Mouse (Mus musculus) lung, postnatal 36 days (tissue): ENCODE measurements around the gene Gadd45g.
"Not testable (repeated sequence)": the region's sequence is repeated elsewhere in the genome, so short reads cannot be mapped to it uniquely, and the experiment has no call there.

Experiments used
- DNase-seq: peaks from one replicate; pipeline ENCODE4 v3.0.0; 2022; ENCODE audit warnings: mixed read lengths

Gene Gadd45g

DNA sequence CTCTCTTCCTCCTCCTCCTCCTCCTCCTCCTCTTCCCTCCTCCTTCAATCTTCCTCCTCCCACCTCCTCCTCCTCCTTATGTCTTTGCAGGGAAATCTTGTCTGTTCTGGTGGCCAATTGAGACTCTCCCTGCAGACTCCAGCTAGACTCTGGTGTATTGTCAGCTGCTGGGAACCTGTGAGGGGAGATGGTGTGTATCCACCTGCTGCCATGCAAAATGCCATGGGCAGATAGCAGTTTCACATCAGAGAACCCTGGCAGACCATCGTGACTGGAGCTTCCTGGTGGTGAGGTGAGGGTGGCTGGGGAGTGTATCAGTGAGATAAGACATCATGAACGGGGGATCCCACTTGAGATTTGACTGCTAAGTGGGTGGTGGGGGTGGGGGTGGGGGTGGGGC lies 12.0 kb upstream of the Gadd45g start:
- no peak for DNase-seq

GRCm38 (mm10) chr13:51835208-51835607 lies 11.3 kb upstream of the Gadd45g start:
- DNase-seq = not testable (repeated sequence)

GRCm38 (mm10) chr13:51837402-51837801 lies 9.1 kb upstream of the Gadd45g start:
- no peak for DNase-seq

DNA sequence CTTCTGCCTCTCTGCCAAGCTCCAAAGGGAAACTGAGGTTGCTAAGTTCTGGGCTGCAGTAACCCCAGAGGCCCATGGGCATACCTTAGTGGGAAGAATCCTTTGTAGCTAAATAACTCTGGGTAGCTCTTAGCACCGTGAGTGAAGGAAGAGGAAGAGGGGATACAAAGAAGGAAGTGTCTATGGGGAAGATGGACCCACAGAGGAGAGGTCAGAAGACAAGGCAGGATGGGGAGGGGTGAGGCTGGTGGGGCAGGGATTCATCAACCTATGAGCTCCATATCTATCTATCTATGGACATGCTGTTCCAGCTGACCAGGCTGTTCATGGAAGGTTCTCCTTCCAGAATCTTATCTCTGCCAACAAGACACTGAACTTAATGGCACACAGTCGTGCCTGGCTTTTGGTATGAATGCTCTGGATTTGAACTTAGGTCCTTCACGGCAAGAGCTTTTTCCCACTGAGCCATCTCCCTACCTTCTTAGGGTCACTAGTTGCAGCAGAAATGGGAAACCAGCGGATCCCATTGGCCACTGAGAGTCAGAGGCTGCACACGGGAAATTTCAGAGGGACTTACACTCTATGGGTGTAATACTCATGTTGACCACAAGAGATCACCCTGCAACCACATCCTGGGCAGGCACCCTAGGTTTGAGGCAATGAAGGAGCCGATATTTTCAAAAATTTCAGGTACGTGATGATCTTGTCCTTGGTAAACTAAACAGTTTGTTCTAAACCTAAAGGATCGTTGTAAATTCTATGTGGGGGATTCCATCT lies 7.0 kb upstream of the Gadd45g start:
- DNase-seq = peak; percentile 72

GRCm38 (mm10) chr13:51840702-51841101 lies 5.8 kb upstream of the Gadd45g start:
- no peak for DNase-seq

- DNase-seq = no peak
These were observed 4.8 kb upstream of the Gadd45g start for GRCm38 (mm10) chr13:51841541-51842115.

GRCm38 (mm10) chr13:51842191-51842590 lies 4.3 kb upstream of the Gadd45g start:
- no peak for DNase-seq

GRCm38 (mm10) chr13:51842773-51843172 lies 3.7 kb upstream of the Gadd45g start:
- DNase-seq = no peak

- no peak for DNase-seq
These were observed 3.2 kb upstream of the Gadd45g start for GRCm38 (mm10) chr13:51843298-51843697.

DNA sequence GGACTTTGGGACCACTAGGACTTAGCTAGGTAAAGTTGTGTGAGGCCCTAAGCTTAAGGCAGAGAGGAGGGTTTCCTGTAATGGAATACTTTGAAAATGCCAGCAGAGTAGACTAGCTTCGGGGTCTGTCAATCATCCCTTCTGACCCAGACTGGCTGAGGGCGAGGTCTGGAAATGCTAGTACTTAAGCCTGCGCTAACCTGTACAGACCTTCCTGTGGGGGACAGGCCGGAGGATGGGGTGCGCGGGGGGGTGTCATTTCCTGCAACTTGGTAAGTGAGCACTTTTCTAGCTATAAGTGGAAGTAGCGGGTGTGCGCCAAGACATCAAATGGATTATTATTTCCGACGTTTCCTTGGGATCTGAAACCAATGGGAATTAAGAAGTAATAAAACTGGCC lies 2.4 kb upstream of the Gadd45g start:
- DNase-seq = no peak

DNA sequence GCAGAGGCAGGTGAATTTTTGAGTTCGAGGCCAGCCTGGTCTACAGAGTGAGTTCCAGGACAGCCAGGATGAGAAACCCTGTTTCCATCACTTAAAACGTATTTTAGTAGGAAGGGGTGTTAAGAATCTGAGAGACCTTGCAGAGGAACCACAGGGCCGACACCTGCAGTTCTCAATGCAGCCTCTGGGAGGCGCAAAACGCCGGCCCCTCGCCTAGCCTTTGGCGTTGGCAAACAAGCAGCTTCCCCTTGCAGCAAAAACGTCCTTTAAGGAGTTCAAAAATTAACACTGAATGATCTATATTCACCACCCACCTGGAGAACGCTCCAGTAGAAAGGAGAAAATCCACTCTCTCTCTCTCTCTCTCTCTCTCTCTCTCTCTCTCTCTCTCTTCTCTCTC lies 1.8 kb upstream of the Gadd45g start:
- peak; percentile 81 for DNase-seq

DNA sequence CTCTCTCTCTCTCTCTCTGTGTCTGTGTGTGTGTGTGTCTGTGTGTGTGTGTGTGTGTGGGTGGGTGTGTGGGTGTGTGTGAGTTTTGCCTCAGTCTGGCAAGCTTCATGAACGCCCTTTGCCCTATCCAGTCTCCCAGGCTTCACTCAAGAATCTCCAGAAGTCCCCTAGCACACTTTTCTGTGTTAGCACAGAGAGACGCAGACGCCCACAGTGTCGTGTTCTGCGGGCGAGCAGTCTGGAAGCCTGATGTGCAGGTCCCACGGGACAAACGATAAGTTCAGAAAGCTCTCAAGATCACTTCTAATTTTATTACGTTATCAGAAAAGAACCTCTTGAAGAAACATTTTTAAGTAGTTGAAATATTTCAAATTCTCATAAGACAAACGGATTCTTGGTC lies 1.4 kb upstream of the Gadd45g start:
- peak; percentile 42 for DNase-seq

DNA sequence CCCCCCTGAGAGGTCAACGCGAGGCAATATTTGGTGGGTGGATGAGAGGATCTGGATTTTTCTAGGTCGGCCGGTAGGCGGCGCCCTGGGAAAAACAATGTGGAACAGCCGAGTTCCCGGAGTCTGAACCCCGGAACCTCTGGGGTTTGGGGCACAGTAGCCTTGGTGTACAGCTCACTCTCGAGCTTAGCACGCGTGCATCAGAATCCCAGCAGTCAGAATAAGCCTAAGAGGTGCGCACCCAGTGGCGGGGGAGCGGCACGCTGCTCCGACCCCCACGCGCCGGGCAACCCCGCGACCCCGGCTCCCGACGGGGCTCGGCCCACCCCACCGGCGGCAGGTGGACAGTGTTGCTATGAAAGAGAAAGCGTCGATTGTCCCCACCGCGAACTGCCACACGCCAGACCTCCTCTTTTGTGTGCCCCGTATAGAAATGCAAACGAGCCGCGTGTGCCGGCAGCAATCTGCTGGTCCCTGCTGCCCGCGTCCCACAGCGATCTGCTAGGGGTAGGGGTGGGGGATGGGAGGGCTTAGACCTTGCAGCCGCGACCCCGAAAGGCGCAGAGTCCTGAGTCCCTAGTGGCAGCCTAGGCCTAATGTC lies 787 bp upstream of the Gadd45g start:
- DNase-seq = peak; percentile 86

GRCm38 (mm10) chr13:51846868-51847793 lies 653 bp downstream of the Gadd45g start:
- DNase-seq = peak; percentile 74

DNA sequence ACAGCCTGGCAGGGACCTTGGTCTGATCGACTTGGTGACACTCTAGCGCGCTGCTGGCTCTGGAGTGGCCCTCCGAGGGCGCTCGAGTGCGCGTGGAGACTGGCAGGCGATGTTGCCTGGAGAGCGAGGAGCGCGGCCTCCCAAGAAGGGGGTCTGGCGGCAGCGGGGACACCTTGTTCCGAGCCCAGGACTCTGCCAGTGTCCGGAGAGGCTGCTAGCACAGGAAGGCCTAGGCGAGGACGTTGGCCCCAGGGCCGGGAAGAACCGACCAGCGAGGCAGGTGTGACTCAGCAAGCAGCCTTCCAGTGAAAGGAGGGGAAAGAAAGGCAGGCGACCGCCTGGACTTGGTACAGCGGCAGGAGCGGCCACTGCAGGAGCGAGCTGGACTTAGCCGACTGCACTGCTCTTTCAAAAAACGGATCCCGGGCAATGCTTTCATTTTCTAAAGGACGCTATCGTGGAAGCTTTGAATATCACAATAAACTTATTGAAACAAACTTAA lies 1.6 kb downstream of the Gadd45g start:
- DNase-seq = peak; percentile 91

- DNase-seq = peak; percentile 44
These were observed 2.2 kb downstream of the Gadd45g start for GRCm38 (mm10) chr13:51848481-51849240.

- DNase-seq = peak; percentile 78
These were observed 3.0 kb downstream of the Gadd45g start for GRCm38 (mm10) chr13:51849241-51850033.

DNA sequence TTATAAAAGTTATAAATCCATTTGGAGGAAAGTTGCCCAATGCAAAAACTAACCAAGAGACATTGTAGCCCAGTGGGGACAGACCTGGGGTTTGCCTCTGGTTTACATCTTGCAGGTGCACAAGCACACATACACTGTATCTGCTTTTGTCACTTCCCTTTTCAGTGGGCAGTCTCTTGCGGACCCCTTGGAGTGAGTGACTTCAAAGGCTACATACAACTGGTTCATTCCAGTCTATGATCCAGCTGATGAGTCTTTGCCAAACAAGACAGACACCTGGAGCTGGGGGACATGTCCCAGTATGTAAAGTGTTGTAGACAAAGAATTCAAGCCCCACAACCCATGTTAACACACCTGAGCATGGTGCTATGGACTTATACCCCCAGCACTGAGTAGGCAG lies 4.1 kb downstream of the Gadd45g start:
- DNase-seq = no peak

DNA sequence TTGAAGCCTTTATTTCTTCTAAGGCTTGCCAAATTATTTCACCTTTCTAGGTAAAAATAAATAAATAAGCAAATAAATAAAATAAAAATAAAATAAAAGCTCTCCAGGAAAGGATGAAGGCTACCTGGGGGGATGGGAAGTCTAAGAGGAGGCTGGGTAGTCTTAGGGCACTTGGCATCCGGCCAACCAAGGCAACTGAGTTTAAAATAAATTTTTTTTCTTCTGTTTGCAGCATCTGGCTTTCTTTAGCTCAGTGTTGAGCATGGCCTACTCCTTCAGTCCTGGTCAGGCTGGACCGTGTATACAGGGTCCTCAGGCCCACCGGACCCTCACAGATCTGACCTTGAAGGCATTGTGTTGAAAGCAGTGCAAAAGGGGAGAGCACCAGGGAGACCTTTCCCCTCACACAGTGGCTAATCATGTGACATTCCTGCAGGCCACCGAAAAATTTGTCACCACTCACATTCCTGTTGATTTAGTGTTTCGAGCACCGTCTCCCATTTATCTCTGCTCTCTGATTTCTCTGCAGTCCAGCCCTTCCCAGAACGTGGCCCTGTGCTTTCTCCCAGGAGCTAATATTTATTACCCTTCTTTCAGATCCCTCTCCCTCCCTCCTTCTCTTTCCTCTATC lies 6.2 kb downstream of the Gadd45g start:
- no peak for DNase-seq
